Mouse (Mus musculus): ENCODE measurements around the gene Ankrd61. TPM values are rescaled to one million over a fixed set of nuclear protein-coding genes. Genes with fewer than 3 reads are reported as not detected.

The Ankrd61 gene
- polyA plus RNA-seq, 1 experiment from 2014 or later, result 0.41 TPM

- H3K27me3 ChIP-seq (replicated peaks; ENCODE audit: control insufficient read depth, insufficient read depth, low read length), result no peaks in the 10 kb centered on the region
- peaks cover 31% of the 10 kb centered on the region for H3K36me3 ChIP-seq (ENCODE audit: control insufficient read depth, insufficient read depth, low read length)
- no peak overlapping the region for H3K4me3 ChIP-seq (ENCODE audit: low read length)
- H3K9ac ChIP-seq (ENCODE audit: low read depth, low read length), result no peak overlapping the region
- H3K4me1 ChIP-seq (ENCODE audit: control insufficient read depth, insufficient read depth, low read depth, low read length), result no peaks in the 10 kb centered on the region
- 98% methylated on average over 12 of the region's 12 CpGs for WGBS
- no peaks in the 10 kb centered on the region for H3K9me3 ChIP-seq (ENCODE audit: control insufficient read depth, low read length)
- H3K4me2 ChIP-seq (ENCODE audit: low read length), result no peak overlapping the region
- ATAC-seq, result no peak
- H3K27ac ChIP-seq (ENCODE audit: low read depth, low read length), result no peak overlapping the region
Observed at GRCm38 (mm10) chr5:143930656-143931055, 33.2 kb upstream of the Ankrd61 start.

GRCm38 (mm10) chr5:143929291-143929690, 31.8 kb upstream of the Ankrd61 start:
- no peak overlapping the region for H3K4me3 ChIP-seq (ENCODE audit: low read length)
- no peak overlapping the region for H3K27ac ChIP-seq (ENCODE audit: low read depth, low read length)
- H3K27me3 ChIP-seq (replicated peaks; ENCODE audit: control insufficient read depth, insufficient read depth, low read length), result no peaks in the 10 kb centered on the region
- H3K36me3 ChIP-seq (ENCODE audit: control insufficient read depth, insufficient read depth, low read length), result peaks cover 35% of the 10 kb centered on the region
- WGBS, result 95% methylated on average over 4 of the region's 4 CpGs
- no peaks in the 10 kb centered on the region for H3K9me3 ChIP-seq (ENCODE audit: control insufficient read depth, low read length)
- no peaks in the 10 kb centered on the region for H3K4me1 ChIP-seq (ENCODE audit: control insufficient read depth, insufficient read depth, low read depth, low read length)
- ATAC-seq, result no peak
- no peak overlapping the region for H3K9ac ChIP-seq (ENCODE audit: low read depth, low read length)
- no peak overlapping the region for H3K4me2 ChIP-seq (ENCODE audit: low read length)

GRCm38 (mm10) chr5:143927875-143928274, 30.4 kb upstream of the Ankrd61 start, which contains the start of gene Gm42421:
Gm42421 (plus strand) TSS chr5:143928175.
- no peak within 1 kb of the TSS for H3K9ac ChIP-seq (ENCODE audit: low read depth, low read length)
- no peak within 1 kb of the TSS for H3K4me2 ChIP-seq (ENCODE audit: low read length)
- H3K27ac ChIP-seq (ENCODE audit: low read depth, low read length), result no peak within 1 kb of the TSS
- no peaks in the 10 kb centered on the region for H3K4me1 ChIP-seq (ENCODE audit: control insufficient read depth, insufficient read depth, low read depth, low read length)
- 96% methylated on average over 8 of the region's 8 CpGs for WGBS
- no peaks in the 10 kb centered on the region for H3K27me3 ChIP-seq (replicated peaks; ENCODE audit: control insufficient read depth, insufficient read depth, low read length)
- no peak within 1 kb of the TSS for H3K4me3 ChIP-seq (ENCODE audit: low read length)
- ATAC-seq, result no peak
- no peaks in the 10 kb centered on the region for H3K9me3 ChIP-seq (ENCODE audit: control insufficient read depth, low read length)
- H3K36me3 ChIP-seq (ENCODE audit: control insufficient read depth, insufficient read depth, low read length), result peaks cover 40% of the 10 kb centered on the region

- Histone ChIP-seq H3K9ac (ENCODE audit: low read depth, low read length) (no peak overlapping the region), H3K27ac (ENCODE audit: low read depth, low read length) (no peak overlapping the region), H3K27me3 (replicated peaks; ENCODE audit: control insufficient read depth, insufficient read depth, low read length) (no peaks in the 10 kb centered on the region), H3K4me2 (ENCODE audit: low read length) (no peak overlapping the region), H3K4me1 (ENCODE audit: control insufficient read depth, insufficient read depth, low read depth, low read length) (no peaks in the 10 kb centered on the region), H3K9me3 (ENCODE audit: control insufficient read depth, low read length) (no peaks in the 10 kb centered on the region), H3K36me3 (ENCODE audit: control insufficient read depth, insufficient read depth, low read length) (peaks cover 38% of the 10 kb centered on the region), H3K4me3 (ENCODE audit: low read length) (no peak overlapping the region)
- ATAC-seq, result no peak
- WGBS, result 95% methylated on average over 6 of the region's 6 CpGs
Observed at GRCm38 (mm10) chr5:143924781-143925452, 27.4 kb upstream of the Ankrd61 start.

- H3K4me2 ChIP-seq (ENCODE audit: low read length), result no peak overlapping the region
- H3K36me3 ChIP-seq (ENCODE audit: control insufficient read depth, insufficient read depth, low read length), result peaks cover 25% of the 10 kb centered on the region
- no peaks in the 10 kb centered on the region for H3K9me3 ChIP-seq (ENCODE audit: control insufficient read depth, low read length)
- H3K27ac ChIP-seq (ENCODE audit: low read depth, low read length), result no peak overlapping the region
- H3K27me3 ChIP-seq (replicated peaks; ENCODE audit: control insufficient read depth, insufficient read depth, low read length), result no peaks in the 10 kb centered on the region
- 99% methylated on average over 3 of the region's 3 CpGs for WGBS
- no peak for ATAC-seq
- no peaks in the 10 kb centered on the region for H3K4me1 ChIP-seq (ENCODE audit: control insufficient read depth, insufficient read depth, low read depth, low read length)
- H3K4me3 ChIP-seq (ENCODE audit: low read length), result no peak overlapping the region
- no peak overlapping the region for H3K9ac ChIP-seq (ENCODE audit: low read depth, low read length)
Observed at GRCm38 (mm10) chr5:143918120-143918519, 20.6 kb upstream of the Ankrd61 start.

- no peaks in the 10 kb centered on the region for H3K27me3 ChIP-seq (replicated peaks; ENCODE audit: control insufficient read depth, insufficient read depth, low read length)
- no peak for ATAC-seq
- no peaks in the 10 kb centered on the region for H3K9me3 ChIP-seq (ENCODE audit: control insufficient read depth, low read length)
- no peaks in the 10 kb centered on the region for H3K4me1 ChIP-seq (ENCODE audit: control insufficient read depth, insufficient read depth, low read depth, low read length)
- peaks cover 23% of the 10 kb centered on the region for H3K36me3 ChIP-seq (ENCODE audit: control insufficient read depth, insufficient read depth, low read length)
- H3K9ac ChIP-seq (ENCODE audit: low read depth, low read length), result no peak overlapping the region
- H3K27ac ChIP-seq (ENCODE audit: low read depth, low read length), result no peak overlapping the region
- no peak overlapping the region for H3K4me3 ChIP-seq (ENCODE audit: low read length)
- H3K4me2 ChIP-seq (ENCODE audit: low read length), result no peak overlapping the region
- WGBS, result 51% methylated on average over 5 of the region's 5 CpGs
Observed at GRCm38 (mm10) chr5:143917418-143917817, 19.9 kb upstream of the Ankrd61 start.

- H3K27me3 ChIP-seq (replicated peaks; ENCODE audit: control insufficient read depth, insufficient read depth, low read length), result no peaks in the 10 kb centered on the region
- no peak overlapping the region for H3K4me3 ChIP-seq (ENCODE audit: low read length)
- peaks cover under 1% of the 10 kb centered on the region; the same call in 1 of the 2 replicates for H3K4me1 ChIP-seq (ENCODE audit: control insufficient read depth, insufficient read depth, low read depth, low read length)
- no peak for ATAC-seq
- no peaks in the 10 kb centered on the region for H3K9me3 ChIP-seq (ENCODE audit: control insufficient read depth, low read length)
- H3K36me3 ChIP-seq (ENCODE audit: control insufficient read depth, insufficient read depth, low read length), result peaks cover 22% of the 10 kb centered on the region
- H3K4me2 ChIP-seq (ENCODE audit: low read length), result no peak overlapping the region
- no peak overlapping the region for H3K9ac ChIP-seq (ENCODE audit: low read depth, low read length)
- 90% methylated on average over 9 of the region's 9 CpGs for WGBS
- H3K27ac ChIP-seq (ENCODE audit: low read depth, low read length), result no peak overlapping the region
Observed at GRCm38 (mm10) chr5:143916221-143916620, 18.7 kb upstream of the Ankrd61 start.

GRCm38 (mm10) chr5:143909417-143910400, 12.2 kb upstream of the Ankrd61 start, which contains the start of the genes Aimp2 and Pms2:
Aimp2 (minus strand) TSS chr5:143909847.
Pms2 (plus strand) TSS chr5:143909964.
- Histone ChIP-seq H3K36me3 (ENCODE audit: control insufficient read depth, insufficient read depth, low read length) (peaks cover 4% of the 10 kb centered on the region; the same call in 1 of the 2 replicates), H3K27me3 (replicated peaks; ENCODE audit: control insufficient read depth, insufficient read depth, low read length) (no peaks in the 10 kb centered on the region), H3K27ac (ENCODE audit: low read depth, low read length) (peak within 1 kb of the TSS; percentile 88), H3K4me1 (ENCODE audit: control insufficient read depth, insufficient read depth, low read depth, low read length) (peaks cover 24% of the 10 kb centered on the region), H3K4me3 (ENCODE audit: low read length) (peak within 1 kb of the TSS; percentile 81), H3K4me2 (ENCODE audit: low read length) (peak within 1 kb of the TSS; percentile 85), H3K9me3 (ENCODE audit: control insufficient read depth, low read length) (no peaks in the 10 kb centered on the region), H3K9ac (ENCODE audit: low read depth, low read length) (peak within 1 kb of the TSS; percentile 73)
- under 1% methylated on average over 69 of the region's 70 CpGs for WGBS
- peak; percentile 99 for ATAC-seq

GRCm38 (mm10) chr5:143908926-143909325, 11.4 kb upstream of the Ankrd61 start:
- Histone ChIP-seq H3K4me1 (ENCODE audit: control insufficient read depth, insufficient read depth, low read depth, low read length) (peaks cover 24% of the 10 kb centered on the region), H3K27me3 (replicated peaks; ENCODE audit: control insufficient read depth, insufficient read depth, low read length) (no peaks in the 10 kb centered on the region), H3K9ac (ENCODE audit: low read depth, low read length) (peak overlapping the region; percentile 65), H3K27ac (ENCODE audit: low read depth, low read length) (peak overlapping the region; percentile 88; the same call in 1 of the 2 replicates), H3K36me3 (ENCODE audit: control insufficient read depth, insufficient read depth, low read length) (peaks cover 10% of the 10 kb centered on the region), H3K4me2 (ENCODE audit: low read length) (peak overlapping the region; percentile 74), H3K9me3 (ENCODE audit: control insufficient read depth, low read length) (no peaks in the 10 kb centered on the region), H3K4me3 (ENCODE audit: low read length) (peak overlapping the region; percentile 81)
- ATAC-seq, result no peak
- WGBS, result 4% methylated on average over 9 of the region's 9 CpGs

Measured in hindbrain, embryonic 16.5 days (tissue).